Mouse (Mus musculus) heart, adult 2 months (tissue): Measurements from ENCODE around the gene Lipm.

ENCODE experiments used
- CTCF ChIP-seq: fragments of 200-600 bp; IDR thresholded peaks from 2 replicates; pipeline ENCODE4 v1.8.1; 2022; ENCODE audit warnings: antibody characterized with exemption, mild to moderate bottlenecking, moderate library complexity
- EP300 ChIP-seq: fragments of 200-500 bp; IDR thresholded peaks from 2 replicates; pipeline ENCODE4 v1.6.1; 2011; ENCODE audit warnings: low read depth, low read length, control low read depth; ENCODE audit not compliant: insufficient read depth
- POLR2A ChIP-seq: fragments of 200-500 bp; IDR thresholded peaks from 2 replicates; pipeline ENCODE4 v1.6.1; 2011; ENCODE audit warnings: mild to moderate bottlenecking, low read depth, low read length, control low read depth; ENCODE audit not compliant: insufficient read depth

DNA sequence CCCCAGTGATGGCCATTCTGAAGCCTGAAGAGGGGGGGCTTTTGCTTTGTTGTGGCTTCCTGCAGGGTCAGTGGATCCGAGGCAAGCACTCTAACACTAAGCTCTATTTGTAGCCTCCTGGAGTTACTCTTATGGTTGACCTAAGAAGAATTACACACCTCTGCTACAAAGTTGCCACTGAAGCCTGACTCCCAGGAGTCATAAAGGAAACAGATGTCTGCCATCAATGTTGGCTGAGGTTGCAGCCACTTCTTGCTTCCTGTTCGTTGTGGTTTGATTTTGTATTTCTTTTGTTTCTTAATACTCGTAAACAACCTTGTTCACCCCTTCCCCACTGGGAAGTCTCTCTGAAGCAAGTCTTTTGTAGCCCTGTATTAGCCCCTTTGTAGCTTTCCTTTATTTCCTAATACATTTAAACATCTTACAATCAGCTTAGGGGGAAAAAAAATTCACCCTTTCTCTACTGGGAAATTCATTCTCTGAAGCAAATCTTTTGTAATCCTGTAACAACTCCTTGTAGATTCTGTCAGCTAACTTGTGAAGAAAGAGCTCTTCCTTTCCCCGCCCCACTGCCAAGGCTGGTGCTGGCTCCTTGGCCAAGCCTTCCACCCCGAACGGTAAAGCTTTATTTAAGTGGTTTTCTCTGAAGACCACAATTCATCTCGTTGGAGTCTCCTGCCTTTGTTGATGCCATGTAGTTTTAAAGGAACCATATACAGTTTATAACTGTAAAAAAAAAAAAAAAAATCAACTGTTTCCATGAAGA is 67.3 kb downstream of the Lipm start:
- no peak for TF ChIP-seq POLR2A
- no peak for TF ChIP-seq CTCF
- TF ChIP-seq EP300: no peak
